ENCODE assay signal across 9 mouse cellular contexts in the genomic region with DNA sequence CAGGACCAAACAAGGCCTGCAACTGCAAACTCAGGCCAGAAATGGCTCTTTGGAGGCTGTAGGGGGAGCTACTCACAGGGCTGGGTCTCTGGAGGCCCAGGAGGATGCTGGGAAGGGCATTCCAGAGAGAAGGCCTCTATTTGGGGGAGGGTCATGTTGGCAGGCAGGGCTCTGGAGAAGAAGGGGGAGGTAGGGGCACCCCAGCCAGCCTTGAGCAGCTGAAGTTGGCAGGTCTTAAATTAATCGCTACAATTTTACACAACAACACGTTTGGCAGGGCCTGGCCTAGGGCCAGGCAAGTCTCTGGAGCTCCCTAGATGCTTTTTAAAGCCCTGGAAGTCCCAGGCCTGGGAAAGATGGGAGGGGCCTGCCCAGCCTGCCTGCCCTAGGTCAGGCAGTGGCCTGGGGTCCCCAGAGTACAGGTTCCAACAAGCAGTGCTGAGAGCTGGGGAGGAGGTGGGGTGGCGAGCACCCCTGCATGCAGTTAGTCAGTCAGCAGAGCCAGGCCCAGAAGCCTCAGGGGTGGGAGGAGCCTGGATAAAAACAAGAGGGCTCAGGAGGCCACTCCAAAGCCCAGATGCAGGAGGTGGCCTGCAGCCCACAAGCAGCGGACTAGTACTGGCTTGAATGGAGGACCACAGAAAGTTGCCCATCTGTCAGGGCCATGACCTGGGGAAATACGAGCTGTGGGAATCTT. TPM values are rescaled to one million over a fixed set of nuclear protein-coding genes. Genes with fewer than 3 reads are reported as not detected.
DNase-seq lines count a peak whose midpoint lies in the region; ATAC-seq lines count a peak whose summit lies in the region.
"Had no signal": no experiment of that assay in that cellular context is flagged by ENCODE, and none has a peak within 500 bp of the region (broad histone marks: within the 10 kb centered on the region; RNA-seq: fewer than 3 reads in every experiment).

No protein-coding gene starts in this region.

- 35% methylated on average over 5 of the region's 5 CpGs for whole genome bisulfite sequencing in embryonic facial prominence, embryonic 10.5 days
- 17% methylated on average over 5 of the region's 5 CpGs for WGBS in heart, embryonic 14.5 days
- whole genome bisulfite sequencing in kidney, embryonic 15.5 days, result 20% methylated on average over 5 of the region's 5 CpGs
- 9% methylated on average over 5 of the region's 5 CpGs for WGBS in midbrain, embryonic 14.5 days

- peak; percentile 47 for ATAC-seq in heart, embryonic 14.5 days (ENCODE audit: insufficient number of reproducible peaks, insufficient read depth, low FRiP score, low read depth)
- ATAC-seq in kidney, embryonic 15.5 days (replicated peaks; ENCODE audit: low FRiP score), result peak; percentile 43
- ATAC-seq in midbrain, embryonic 14.5 days (ENCODE audit: low FRiP score, low TSS enrichment), result peak; percentile 69

- peak overlapping the region; percentile 69 for H3K27ac ChIP-seq in embryonic facial prominence, embryonic 10.5 days (replicated peaks)
- H3K27ac ChIP-seq in heart, embryonic 14.5 days (replicated peaks in 1 of 2; ENCODE audit: control insufficient read depth in 1 of 2, insufficient read depth in 1 of 2, low read depth in 2 of 2, low read length in 2 of 2), result peak overlapping the region; percentile 85 to 92
- peak overlapping the region; percentile 82 for H3K27ac ChIP-seq in kidney, embryonic 15.5 days
- peak overlapping the region; percentile 74 for H3K27ac ChIP-seq in midbrain, embryonic 14.5 days (replicated peaks; ENCODE audit: low read depth, low read length)
- H3K27ac ChIP-seq: liver, embryonic 15.5 days had no signal

- peak; percentile 60 to 61 for DNase-seq in lung, adult 18-20 months
- DNase-seq in lung, postnatal 25 days (ENCODE audit: low spot score), result no peak
- DNase-seq in embryonic facial prominence, embryonic 10.5 days (ENCODE audit: low spot score), result peak; percentile 66
- DNase-seq in midbrain, embryonic 14.5 days, result peak; percentile 81
- no peak for DNase-seq in T-cell, adult 2 months (ENCODE audit: low spot score)
- no peak for DNase-seq in cerebellum, adult 8-10 months

- H3K9me3 ChIP-seq in embryonic facial prominence, embryonic 10.5 days, result no peaks in the 10 kb centered on the region
- no peaks in the 10 kb centered on the region for H3K9me3 ChIP-seq in heart, embryonic 14.5 days (ENCODE audit: control insufficient read depth, low read length)
- H3K9me3 ChIP-seq in kidney, embryonic 15.5 days (replicated peaks), result no peaks in the 10 kb centered on the region
- no peaks in the 10 kb centered on the region for H3K9me3 ChIP-seq in midbrain, embryonic 14.5 days (ENCODE audit: control insufficient read depth, low read length)
- H3K9me3 ChIP-seq: liver, embryonic 15.5 days had no signal

- no peaks in the 10 kb centered on the region for H3K27me3 ChIP-seq in embryonic facial prominence, embryonic 10.5 days (replicated peaks; ENCODE audit: low read depth, poor library complexity, severe bottlenecking)
- H3K27me3 ChIP-seq in heart, embryonic 14.5 days (ENCODE audit: control insufficient read depth, insufficient read depth, low read length), result no peaks in the 10 kb centered on the region
- H3K27me3 ChIP-seq in kidney, embryonic 15.5 days, result no peaks in the 10 kb centered on the region
- no peaks in the 10 kb centered on the region for H3K27me3 ChIP-seq in midbrain, embryonic 14.5 days (ENCODE audit: control insufficient read depth, insufficient read depth, low read length)
- H3K27me3 ChIP-seq: liver, embryonic 15.5 days had no signal

- H3K4me3 ChIP-seq in embryonic facial prominence, embryonic 10.5 days, result 0 out of 2 replicates have a peak overlapping the region, but pooled peaks have one; percentile 3
- no peak overlapping the region for H3K4me3 ChIP-seq in heart, embryonic 14.5 days (ENCODE audit: control insufficient read depth in 1 of 2, insufficient read depth in 1 of 2, low read depth in 1 of 2, low read length in 2 of 2)
- H3K4me3 ChIP-seq in kidney, embryonic 15.5 days (replicated peaks), result no peak overlapping the region
- H3K4me3 ChIP-seq in midbrain, embryonic 14.5 days (replicated peaks; ENCODE audit: low read depth, low read length), result no peak overlapping the region
- H3K4me3 ChIP-seq: liver, embryonic 15.5 days had no signal

- peak overlapping the region; percentile 54 for H3K9ac ChIP-seq in heart, embryonic 14.5 days (ENCODE audit: low read length)
- H3K9ac ChIP-seq in kidney, embryonic 15.5 days, result peak overlapping the region; percentile 12; the same call in 1 of the 2 replicates
- H3K9ac ChIP-seq in midbrain, embryonic 14.5 days (replicated peaks; ENCODE audit: low read length), result peak overlapping the region; percentile 9; the same call in 1 of the 2 replicates
- H3K9ac ChIP-seq: liver, embryonic 15.5 days had no signal

- H3K36me3 ChIP-seq in embryonic facial prominence, embryonic 10.5 days (replicated peaks), result peaks cover 99% of the 10 kb centered on the region
- peaks cover 59% of the 10 kb centered on the region for H3K36me3 ChIP-seq in heart, embryonic 14.5 days (ENCODE audit: control insufficient read depth, insufficient read depth, low read length)
- H3K36me3 ChIP-seq in kidney, embryonic 15.5 days, result peaks cover 61% of the 10 kb centered on the region
- peaks cover 93% of the 10 kb centered on the region for H3K36me3 ChIP-seq in midbrain, embryonic 14.5 days (ENCODE audit: control insufficient read depth, insufficient read depth, low read length)
- H3K36me3 ChIP-seq: liver, embryonic 15.5 days had no signal

- H3K4me2 ChIP-seq in heart, embryonic 14.5 days (ENCODE audit: low read length), result peak overlapping the region; percentile 21
- no peak overlapping the region for H3K4me2 ChIP-seq in kidney, embryonic 15.5 days
- no peak overlapping the region for H3K4me2 ChIP-seq in midbrain, embryonic 14.5 days (ENCODE audit: low read length)
- H3K4me2 ChIP-seq: liver, embryonic 15.5 days had no signal

- peaks cover 78% of the 10 kb centered on the region for H3K4me1 ChIP-seq in embryonic facial prominence, embryonic 10.5 days
- peaks cover 48 to 57% of the 10 kb centered on the region in 2 experiments for H3K4me1 ChIP-seq in heart, embryonic 14.5 days (ENCODE audit: control insufficient read depth in 2 of 2, insufficient read depth in 2 of 2, low read length in 2 of 2)
- H3K4me1 ChIP-seq in kidney, embryonic 15.5 days, result peaks cover 55% of the 10 kb centered on the region
- peaks cover 56% of the 10 kb centered on the region for H3K4me1 ChIP-seq in midbrain, embryonic 14.5 days (ENCODE audit: control insufficient read depth, insufficient read depth, low read length)

RNA-seq across cellular contexts. Expression of gene Plxna1, which starts 10.8 kb away (rescaled TPM):
- polyA plus RNA-seq in embryonic facial prominence, embryonic 10.5 days (2016; fragmentation: Nextera tagmentation; extraction: Ambion mirVana), result 24.9 and 25.5 TPM in 2 replicates
- 9.7 and 11.1 TPM in 2 replicates for polyA plus RNA-seq in heart, embryonic 14.5 days (2014; fragmentation: Nextera tagmentation; extraction: Ambion mirVana)
- 21.4 and 24.8 TPM in 2 replicates for polyA plus RNA-seq in kidney, embryonic 15.5 days (2015; fragmentation: Nextera tagmentation; extraction: Ambion mirVana)
- 62.6 and 76.4 TPM in 2 replicates for polyA plus RNA-seq in midbrain, embryonic 14.5 days (2014; fragmentation: Nextera tagmentation; extraction: Ambion mirVana)

Comparison
In these comparisons a context has a peak if more than half of its experiments do, and no peak if none do; other contexts are left out.
1. DNase-seq: peak in lung, adult 18-20 months (2 of 2), embryonic facial prominence, embryonic 10.5 days (single experiment) and midbrain, embryonic 14.5 days (single experiment); none in lung, postnatal 25 days (single experiment), T-cell, adult 2 months (single experiment) and cerebellum, adult 8-10 months (single experiment).
2. Peak in every context shown above with its lines, with median percentiles within 50 percentile points of each other: H3K27ac ChIP-seq, ATAC-seq and H3K9ac ChIP-seq.